Mouse (Mus musculus): ENCODE results near the gene Gm37240. TPM values are rescaled to one million over a fixed set of nuclear protein-coding genes. Genes with fewer than 3 reads are reported as not detected.

Gm37240 gene
- polyA plus RNA-seq, 1 experiment, result 0.91 TPM

DNA sequence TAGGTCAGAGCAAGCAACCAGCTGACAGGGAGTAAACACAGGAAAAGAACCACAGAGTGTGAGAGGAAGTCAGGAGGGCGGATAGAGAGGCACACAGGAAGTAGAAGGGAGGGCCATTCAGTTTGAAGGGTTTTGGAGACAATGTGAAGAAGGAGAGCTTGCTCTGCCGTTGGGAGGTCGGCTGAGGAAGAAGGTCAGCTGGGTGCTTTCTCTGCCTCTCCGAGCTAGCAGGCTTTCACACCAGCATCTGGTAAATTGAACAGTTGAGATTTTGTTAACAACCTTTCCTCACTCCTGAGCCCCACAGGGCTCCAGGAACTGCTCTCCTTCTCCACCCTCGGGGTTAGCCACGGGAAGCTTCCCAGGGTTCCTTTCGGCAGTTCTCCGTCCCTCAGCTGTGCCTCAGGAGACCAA lies 692.2 kb downstream of the Gm37240 start:
- Histone ChIP-seq H3K4me1 (ENCODE audit: control insufficient read depth, insufficient read depth, low read length) (no peaks in the 10 kb centered on the region), H3K9ac (ENCODE audit: low read depth, poor library complexity, severe bottlenecking) (no peak overlapping the region), H3K4me3 (ENCODE audit: low read depth, low read length) (no peak overlapping the region), H3K27ac (ENCODE audit: insufficient read depth, low read length) (no peak overlapping the region), H3K36me3 (ENCODE audit: control insufficient read depth, insufficient read depth, low read length, poor library complexity, severe bottlenecking) (no peaks in the 10 kb centered on the region), H3K9me3 (replicated peaks; ENCODE audit: control insufficient read depth, insufficient read depth, low read length, poor library complexity, severe bottlenecking) (no peaks in the 10 kb centered on the region), H3K27me3 (ENCODE audit: control insufficient read depth, insufficient read depth, low read length, poor library complexity, severe bottlenecking) (no peaks in the 10 kb centered on the region)
- no peak for TF ChIP-seq EP300 (IDR thresholded peaks at IDR 0.05; ENCODE audit: insufficient read depth, low read depth, low read length)
- TF ChIP-seq CTCF (IDR thresholded peaks at IDR 0.05; ENCODE audit: low read depth, low read length), result no peak
- peak; percentile 10 for TF ChIP-seq POLR2A (IDR thresholded peaks at IDR 0.05; ENCODE audit: insufficient read depth, low read length)

DNA sequence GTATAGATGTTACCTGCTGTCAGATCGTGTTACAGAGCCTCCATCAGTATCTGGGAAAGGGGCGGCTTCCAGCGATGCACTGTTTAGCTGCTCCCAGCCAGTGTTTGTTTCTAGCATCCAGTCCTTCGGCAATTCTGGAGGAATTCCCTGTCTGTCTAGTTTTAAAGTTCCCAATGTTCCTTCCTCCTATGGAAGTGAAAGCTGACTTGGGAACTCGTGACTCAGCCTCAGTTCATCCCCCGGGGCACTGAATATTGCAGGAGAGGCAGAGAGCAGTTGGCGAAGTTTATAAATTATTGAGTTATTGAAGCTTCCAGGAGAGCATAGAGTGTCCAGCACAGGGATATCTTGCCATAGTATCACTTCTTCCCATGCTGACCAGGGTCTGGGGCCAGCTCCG lies 697.5 kb downstream of the Gm37240 start:
- no peak overlapping the region for H3K4me3 ChIP-seq (ENCODE audit: low read depth, low read length)
- H3K27ac ChIP-seq (ENCODE audit: insufficient read depth, low read length), result no peak overlapping the region
- H3K9me3 ChIP-seq (replicated peaks; ENCODE audit: control insufficient read depth, insufficient read depth, low read length, poor library complexity, severe bottlenecking), result no peaks in the 10 kb centered on the region
- TF ChIP-seq POLR2A (IDR thresholded peaks at IDR 0.05; ENCODE audit: insufficient read depth, low read length) (no peak), CTCF (IDR thresholded peaks at IDR 0.05; ENCODE audit: low read depth, low read length) (no peak), EP300 (IDR thresholded peaks at IDR 0.05; ENCODE audit: insufficient read depth, low read depth, low read length) (no peak)
- H3K9ac ChIP-seq (ENCODE audit: low read depth, poor library complexity, severe bottlenecking), result no peak overlapping the region
- H3K4me1 ChIP-seq (ENCODE audit: control insufficient read depth, insufficient read depth, low read length), result no peaks in the 10 kb centered on the region
- no peaks in the 10 kb centered on the region for H3K36me3 ChIP-seq (ENCODE audit: control insufficient read depth, insufficient read depth, low read length, poor library complexity, severe bottlenecking)
- no peaks in the 10 kb centered on the region for H3K27me3 ChIP-seq (ENCODE audit: control insufficient read depth, insufficient read depth, low read length, poor library complexity, severe bottlenecking)

DNA sequence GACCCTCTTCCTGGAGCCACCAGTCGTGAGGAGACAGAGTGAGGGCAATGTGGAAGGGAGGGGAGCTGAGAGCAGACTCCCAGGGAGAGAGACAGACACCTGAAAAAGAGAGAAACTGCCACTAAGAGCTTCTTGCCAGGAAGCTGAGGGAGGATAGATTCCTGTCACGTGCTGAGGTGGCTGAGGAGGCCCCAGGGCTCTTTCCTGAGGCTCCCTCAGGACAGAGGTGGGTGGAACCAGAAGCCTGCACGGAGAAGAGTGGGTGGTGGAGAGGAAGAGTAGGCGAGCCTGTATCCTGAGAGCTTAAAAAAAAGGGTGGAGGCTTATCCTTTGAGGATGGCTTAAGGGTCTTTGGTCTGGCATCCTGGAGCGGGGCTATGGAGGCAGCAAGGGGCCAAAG lies 699.0 kb downstream of the Gm37240 start:
- no peaks in the 10 kb centered on the region for H3K36me3 ChIP-seq (ENCODE audit: control insufficient read depth, insufficient read depth, low read length, poor library complexity, severe bottlenecking)
- no peak overlapping the region for H3K9ac ChIP-seq (ENCODE audit: low read depth, poor library complexity, severe bottlenecking)
- no peaks in the 10 kb centered on the region for H3K9me3 ChIP-seq (replicated peaks; ENCODE audit: control insufficient read depth, insufficient read depth, low read length, poor library complexity, severe bottlenecking)
- H3K27ac ChIP-seq (ENCODE audit: insufficient read depth, low read length), result no peak overlapping the region
- no peaks in the 10 kb centered on the region for H3K27me3 ChIP-seq (ENCODE audit: control insufficient read depth, insufficient read depth, low read length, poor library complexity, severe bottlenecking)
- no peak overlapping the region for H3K4me3 ChIP-seq (ENCODE audit: low read depth, low read length)
- no peaks in the 10 kb centered on the region for H3K4me1 ChIP-seq (ENCODE audit: control insufficient read depth, insufficient read depth, low read length)
- TF ChIP-seq CTCF (IDR thresholded peaks at IDR 0.05; ENCODE audit: low read depth, low read length) (no peak), POLR2A (IDR thresholded peaks at IDR 0.05; ENCODE audit: insufficient read depth, low read length) (no peak), EP300 (IDR thresholded peaks at IDR 0.05; ENCODE audit: insufficient read depth, low read depth, low read length) (no peak)

DNA sequence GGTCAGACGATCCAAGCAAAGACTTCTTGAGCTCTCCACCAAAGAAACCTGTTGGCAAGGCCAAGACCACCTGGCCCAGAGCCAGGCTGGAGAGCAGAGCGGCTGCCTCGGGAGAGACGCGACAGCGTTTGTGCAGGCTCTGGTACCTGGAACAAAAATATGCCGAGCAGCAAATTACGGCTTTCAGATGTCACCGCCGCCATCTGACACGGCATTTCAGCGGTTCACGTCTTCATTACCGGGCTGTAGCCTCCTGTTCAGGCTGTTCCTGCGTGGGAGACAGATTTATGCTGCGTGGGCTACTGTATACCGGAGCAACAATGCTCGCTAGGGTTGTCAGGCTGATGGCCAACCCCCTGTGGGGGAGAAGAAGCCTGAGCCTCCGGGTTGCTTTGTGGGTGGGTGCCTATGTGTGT lies 700.6 kb downstream of the Gm37240 start:
- TF ChIP-seq EP300 (IDR thresholded peaks at IDR 0.05; ENCODE audit: insufficient read depth, low read depth, low read length), result no peak
- TF ChIP-seq CTCF (IDR thresholded peaks at IDR 0.05; ENCODE audit: low read depth, low read length), result no peak
- no peak for TF ChIP-seq POLR2A (IDR thresholded peaks at IDR 0.05; ENCODE audit: insufficient read depth, low read length)
- Histone ChIP-seq H3K4me1 (ENCODE audit: control insufficient read depth, insufficient read depth, low read length) (no peaks in the 10 kb centered on the region), H3K27me3 (ENCODE audit: control insufficient read depth, insufficient read depth, low read length, poor library complexity, severe bottlenecking) (no peaks in the 10 kb centered on the region), H3K27ac (ENCODE audit: insufficient read depth, low read length) (no peak overlapping the region), H3K36me3 (ENCODE audit: control insufficient read depth, insufficient read depth, low read length, poor library complexity, severe bottlenecking) (no peaks in the 10 kb centered on the region), H3K9me3 (replicated peaks; ENCODE audit: control insufficient read depth, insufficient read depth, low read length, poor library complexity, severe bottlenecking) (no peaks in the 10 kb centered on the region), H3K9ac (ENCODE audit: low read depth, poor library complexity, severe bottlenecking) (no peak overlapping the region), H3K4me3 (ENCODE audit: low read depth, low read length) (peak overlapping the region; percentile 58)

DNA sequence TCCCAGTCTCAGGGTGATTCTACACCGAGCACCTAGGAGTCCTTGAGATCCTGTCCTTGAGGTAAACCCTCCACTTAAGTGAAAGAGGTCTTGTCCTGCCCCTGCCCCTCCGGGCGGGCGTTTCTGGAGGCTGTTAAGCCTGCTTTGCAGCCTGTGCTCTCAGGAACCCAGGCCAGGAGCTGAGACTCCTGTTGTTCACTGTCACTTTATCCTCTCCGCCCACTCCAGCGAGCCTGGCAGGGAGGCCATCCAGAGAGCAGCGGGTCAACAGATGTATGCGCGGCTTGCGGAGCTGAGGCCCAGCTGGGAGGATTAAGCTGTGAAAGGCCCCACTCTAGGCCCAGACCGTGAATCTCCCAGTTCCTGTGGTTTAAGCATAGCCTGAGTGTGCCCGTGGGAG lies 701.5 kb downstream of the Gm37240 start:
- Histone ChIP-seq H3K36me3 (ENCODE audit: control insufficient read depth, insufficient read depth, low read length, poor library complexity, severe bottlenecking) (no peaks in the 10 kb centered on the region), H3K4me3 (ENCODE audit: low read depth, low read length) (peak overlapping the region; percentile 8; the same call in 1 of the 2 replicates), H3K4me1 (ENCODE audit: control insufficient read depth, insufficient read depth, low read length) (no peaks in the 10 kb centered on the region), H3K27me3 (ENCODE audit: control insufficient read depth, insufficient read depth, low read length, poor library complexity, severe bottlenecking) (no peaks in the 10 kb centered on the region), H3K9ac (ENCODE audit: low read depth, poor library complexity, severe bottlenecking) (no peak overlapping the region), H3K9me3 (replicated peaks; ENCODE audit: control insufficient read depth, insufficient read depth, low read length, poor library complexity, severe bottlenecking) (no peaks in the 10 kb centered on the region), H3K27ac (ENCODE audit: insufficient read depth, low read length) (no peak overlapping the region)
- TF ChIP-seq CTCF (IDR thresholded peaks at IDR 0.05; ENCODE audit: low read depth, low read length) (no peak), POLR2A (IDR thresholded peaks at IDR 0.05; ENCODE audit: insufficient read depth, low read length) (no peak), EP300 (IDR thresholded peaks at IDR 0.05; ENCODE audit: insufficient read depth, low read depth, low read length) (no peak)

DNA sequence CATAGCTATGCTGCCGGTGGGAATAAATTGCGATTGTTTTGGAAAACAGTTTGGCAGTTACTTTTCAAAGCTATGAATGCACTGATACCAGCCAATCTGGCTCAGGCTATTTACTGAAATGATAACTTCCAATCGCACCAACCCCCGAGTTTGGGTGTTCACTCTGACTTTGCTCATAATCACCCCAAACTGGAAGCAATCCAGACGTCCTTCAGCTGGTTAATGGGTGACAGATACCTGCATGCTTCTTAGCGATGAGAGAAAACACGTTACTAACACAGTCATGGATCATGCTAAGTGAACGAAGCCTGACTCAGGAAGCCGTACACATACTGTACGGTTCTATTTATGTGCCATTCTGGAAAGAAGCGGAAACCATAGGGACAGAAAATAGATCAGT lies 702.4 kb downstream of the Gm37240 start:
- no peaks in the 10 kb centered on the region for H3K9me3 ChIP-seq (replicated peaks; ENCODE audit: control insufficient read depth, insufficient read depth, low read length, poor library complexity, severe bottlenecking)
- H3K4me1 ChIP-seq (ENCODE audit: control insufficient read depth, insufficient read depth, low read length), result no peaks in the 10 kb centered on the region
- H3K27me3 ChIP-seq (ENCODE audit: control insufficient read depth, insufficient read depth, low read length, poor library complexity, severe bottlenecking), result no peaks in the 10 kb centered on the region
- H3K4me3 ChIP-seq (ENCODE audit: low read depth, low read length), result no peak overlapping the region
- H3K9ac ChIP-seq (ENCODE audit: low read depth, poor library complexity, severe bottlenecking), result no peak overlapping the region
- no peak overlapping the region for H3K27ac ChIP-seq (ENCODE audit: insufficient read depth, low read length)
- H3K36me3 ChIP-seq (ENCODE audit: control insufficient read depth, insufficient read depth, low read length, poor library complexity, severe bottlenecking), result no peaks in the 10 kb centered on the region
- TF ChIP-seq EP300 (IDR thresholded peaks at IDR 0.05; ENCODE audit: insufficient read depth, low read depth, low read length), result no peak
- no peak for TF ChIP-seq CTCF (IDR thresholded peaks at IDR 0.05; ENCODE audit: low read depth, low read length)
- TF ChIP-seq POLR2A (IDR thresholded peaks at IDR 0.05; ENCODE audit: insufficient read depth, low read length), result no peak

Data from ES-Bruce4 (cell line).